Mouse (Mus musculus) heart, adult 18-20 months (tissue): ENCODE measurements at regions not wholly inside any gene's neighbourhood (a gene's known extent, or its start where the extent isn't known, plus 50 kb on each side); places are given as distances from the start of the nearest gene placed in this dataset.

ENCODE experiments used
- DNase-seq, 2 experiments: peaks; one replicate each; pipeline ENCODE4 v3.0.0; 2021 to 2022; ENCODE audit warnings: mixed read lengths in 1 of 2

DNA sequence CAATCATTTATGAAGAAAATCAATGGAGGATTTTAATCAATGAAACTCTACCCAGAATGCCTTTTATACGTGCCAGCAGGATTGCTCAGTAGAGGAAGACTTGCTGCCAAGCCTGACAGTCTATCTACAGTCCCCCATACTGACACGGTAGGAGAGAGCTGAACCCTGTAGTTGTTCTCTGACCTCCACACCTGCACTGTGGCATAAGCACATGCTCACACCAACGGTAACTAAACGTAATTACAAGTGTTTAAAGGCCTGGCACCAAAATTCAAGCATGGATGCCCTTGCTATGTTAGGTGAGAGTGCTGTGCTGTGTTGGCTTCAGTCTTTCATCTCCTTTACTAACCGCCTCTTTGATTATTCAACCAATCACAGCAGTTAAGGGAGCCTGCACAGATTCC is 190.8 kb downstream of the Pfkfb3 start:
- no peak for DNase-seq

DNA sequence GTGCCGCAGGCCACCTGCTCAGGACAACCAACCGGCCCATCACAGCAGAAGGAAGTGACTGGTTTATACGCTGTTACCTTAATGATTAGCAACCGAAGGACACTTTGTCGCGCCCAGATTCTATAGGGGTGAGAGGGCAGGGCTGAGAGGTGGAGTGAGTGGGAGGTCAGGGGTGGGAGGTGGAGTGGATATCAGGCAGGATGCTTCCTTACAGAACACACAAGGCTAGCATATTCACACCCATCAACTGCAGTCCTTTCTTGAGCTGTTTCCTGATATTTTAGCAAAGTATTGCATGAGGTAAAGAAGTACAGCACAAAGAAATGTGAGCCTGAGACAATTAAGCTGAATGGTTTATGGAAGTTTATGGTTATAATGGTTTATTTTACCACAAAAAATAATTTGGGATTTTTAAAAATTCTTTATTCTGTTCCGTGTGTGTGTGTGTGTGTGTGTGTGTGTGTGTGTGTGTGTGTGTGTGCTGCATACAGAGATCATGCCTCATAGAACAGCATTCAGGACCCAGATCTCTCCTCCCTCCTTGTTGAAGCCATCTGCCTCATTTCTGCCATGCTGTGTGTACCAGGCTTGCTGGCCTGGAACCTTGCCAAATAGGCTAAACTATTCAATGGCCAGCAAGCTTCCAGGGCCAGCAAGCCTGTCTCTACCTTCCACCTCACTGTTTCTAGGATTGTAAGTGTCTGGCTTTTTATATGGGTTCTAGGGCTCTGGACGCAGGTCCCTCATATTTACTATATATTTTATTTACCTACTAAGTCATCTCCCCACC is 190.5 kb downstream of the Prkcq start:
- peak in 1 of 2 experiments; percentile 9 for DNase-seq

DNA sequence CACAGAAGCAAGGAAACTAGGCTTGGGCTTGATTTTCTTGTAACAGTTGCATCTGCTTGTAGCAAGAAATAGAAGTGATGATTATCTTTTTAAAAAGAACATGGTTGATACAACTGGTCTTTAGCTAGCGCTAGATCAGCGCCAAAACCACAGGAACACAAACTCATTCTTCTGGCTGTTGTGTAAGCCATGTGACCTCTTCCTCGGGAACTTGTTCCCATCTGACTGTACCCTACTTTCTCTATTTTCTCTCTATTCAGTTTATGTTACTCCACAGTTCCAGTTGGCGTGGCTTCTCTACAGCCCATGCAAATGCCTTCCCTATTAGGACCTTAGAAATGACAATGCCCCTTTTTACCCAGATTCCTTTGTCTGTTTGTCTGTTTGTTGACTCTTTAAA is 187.4 kb downstream of the Prkcq start:
- no peak for DNase-seq

DNA sequence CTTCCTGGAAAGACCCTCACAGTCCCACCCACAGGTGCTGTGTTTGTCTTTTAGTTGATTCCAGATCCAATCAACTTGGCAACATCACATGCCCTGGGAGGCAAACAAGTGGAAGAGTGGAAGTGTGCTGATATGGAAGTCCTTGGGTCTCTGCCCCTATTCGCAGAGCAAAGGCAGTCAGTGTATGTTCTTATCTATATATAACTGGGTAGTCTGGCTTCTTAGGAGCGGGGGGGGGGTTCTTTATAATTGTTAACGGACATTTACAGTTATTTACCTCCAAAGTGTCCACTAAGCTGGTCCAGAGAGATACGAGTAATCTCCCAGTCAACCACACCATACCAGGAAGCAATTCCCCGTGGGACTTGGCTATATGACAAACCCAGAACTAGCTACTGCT is 184.8 kb downstream of the Prkcq start:
- DNase-seq: no peak

DNA sequence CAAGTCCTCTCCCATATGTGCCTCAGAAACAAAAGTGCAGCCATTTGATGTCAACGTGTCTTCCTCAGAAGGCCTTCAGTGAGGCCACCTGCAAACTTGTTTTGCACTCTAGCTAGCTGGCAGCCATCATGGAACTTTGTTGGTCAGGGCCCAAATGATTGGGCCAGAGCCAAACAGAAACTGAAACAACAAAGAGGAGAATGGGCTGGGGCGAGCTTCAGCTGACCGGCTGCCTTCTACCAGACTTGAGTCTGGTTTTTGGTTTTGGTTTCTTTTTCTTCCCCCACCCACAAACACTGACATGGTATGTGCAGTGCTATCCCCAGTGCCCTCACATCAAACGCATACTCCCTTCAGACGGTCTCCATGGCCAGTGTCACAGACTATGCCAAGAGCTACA is 183.7 kb downstream of the Prkcq start:
- peak in 1 of 2 experiments; percentile 3 for DNase-seq
